Mouse (Mus musculus) lung, adult 10 weeks (tissue): ENCODE data around the gene Vmn1r93. TPM values are rescaled to one million over a fixed set of nuclear protein-coding genes. Genes with fewer than 3 reads are reported as not detected.

Source experiments
- polyA plus RNA-seq: library from polyadenylated mRNA; stranded (reverse); fragments of 350-450 nt; fragmentation: Illumina TruSeq; extraction: RNeasy Lipid Tissue Mini Kit (QIAGEN cat#74804); gene quantifications from one replicate; pipeline ENCODE4 v1.2.3, GENCODE M21; 2014; ENCODE audit warnings: low read depth, low replicate concordance; ENCODE audit not compliant: insufficient read depth

Vmn1r93 gene
- polyA plus RNA-seq, result not detected

DNA sequence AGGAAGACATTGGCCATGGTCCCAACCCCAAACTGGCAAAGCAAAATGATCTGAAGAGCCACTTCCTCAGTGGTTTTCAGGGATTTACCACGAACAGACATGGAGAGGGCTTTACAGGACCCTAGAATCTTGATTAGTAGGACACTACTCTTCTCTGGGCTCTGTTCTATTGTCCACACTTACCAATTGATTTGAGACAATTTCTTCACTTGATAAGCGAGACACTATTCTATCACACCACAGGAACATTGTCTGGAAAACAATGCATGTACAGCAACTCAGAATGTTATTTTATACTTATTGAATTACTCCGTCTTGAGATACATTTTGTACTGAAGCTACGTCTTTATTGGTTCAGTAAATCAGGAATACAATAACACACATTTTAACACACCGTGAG lies at the start of gene Vmn1r93:
TSS of gene Vmn1r93 (minus strand) at position 101 of the 400 bp plus-strand sequence.

DNA sequence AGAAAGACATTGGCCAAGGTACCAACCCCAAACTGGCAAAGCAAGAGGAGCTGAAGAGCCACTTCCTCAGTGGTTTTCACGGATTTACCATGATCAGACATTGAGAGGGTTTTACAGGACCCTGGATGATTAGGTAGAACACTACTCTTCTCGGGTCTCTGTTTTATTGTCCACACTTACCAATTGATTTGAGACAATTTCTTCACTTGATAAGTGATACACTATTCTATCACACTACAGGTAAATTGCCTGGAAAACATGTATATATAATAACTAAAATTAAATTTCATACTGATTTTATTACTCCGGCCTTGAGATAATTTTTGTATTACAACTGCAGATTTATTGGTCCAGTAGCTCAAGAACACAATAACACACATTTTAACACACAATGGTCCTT lies 29.4 kb upstream of the Vmn1r93 start, which contains the start of gene Vmn1r94:
TSS of gene Vmn1r94 (minus strand) at position 101 of the 400 bp plus-strand sequence.

DNA sequence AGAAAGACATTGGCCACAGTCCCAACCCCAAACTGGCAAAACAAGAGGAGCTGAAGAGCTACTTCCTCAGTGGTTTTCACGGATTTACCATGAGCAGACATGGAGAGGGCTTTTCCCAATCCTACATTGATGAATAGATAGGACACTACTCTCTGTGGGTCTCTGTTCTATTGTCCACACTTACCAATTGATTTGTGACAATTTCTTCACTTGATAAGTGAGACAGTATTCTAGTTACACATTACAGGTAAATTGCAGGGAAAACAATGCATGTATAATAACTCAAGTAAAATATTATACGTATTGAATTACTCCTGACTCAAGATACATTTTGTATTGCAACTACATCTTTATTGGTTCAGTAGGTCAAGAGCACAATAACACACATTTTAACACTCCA lies 16.4 kb downstream of the Vmn1r93 start, which contains the start of gene Gm16442:
TSS of gene Gm16442 (minus strand) at position 101 of the 400 bp plus-strand sequence.

DNA sequence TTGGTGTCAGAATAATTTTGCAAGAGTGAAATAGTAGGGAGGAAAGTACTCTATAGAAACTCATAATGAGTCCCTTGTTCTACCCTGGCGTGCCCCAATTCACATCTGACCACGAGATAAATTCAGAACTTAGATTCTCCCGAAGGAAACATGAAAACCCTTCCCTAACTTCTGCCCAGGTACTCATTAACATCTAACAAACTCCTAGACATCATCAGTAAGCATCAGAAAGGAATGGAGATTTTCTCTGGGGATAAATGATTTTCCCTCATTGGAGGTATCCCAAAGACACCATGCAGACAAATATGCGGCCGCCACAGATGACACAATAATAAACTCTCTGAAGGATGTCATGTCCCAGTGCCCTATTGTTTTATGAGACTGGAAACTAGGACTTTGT lies 39.5 kb downstream of the Vmn1r93 start, which contains the start of gene Vmn1r91:
TSS of gene Vmn1r91 (plus strand) at position 301 of the 400 bp plus-strand sequence.

Other genes starting within 250 kb of the Vmn1r93 start
- 17.0 TPM for gene Pvr, start 217.9 kb downstream of the Vmn1r93 start, polyA plus RNA-seq
- 1.2 TPM for gene Igsf23, start 188.3 kb downstream of the Vmn1r93 start, polyA plus RNA-seq
- gene Ceacam20, start 173.7 kb downstream of the Vmn1r93 start, polyA plus RNA-seq, result not detected
- gene Nlrp9b, start 147.6 kb downstream of the Vmn1r93 start, polyA plus RNA-seq, result not detected
- gene Vmn1r91, start 39.4 kb downstream of the Vmn1r93 start, polyA plus RNA-seq, result not detected
- not detected for gene Gm16442, start 16.5 kb downstream of the Vmn1r93 start, polyA plus RNA-seq
- gene Vmn1r94, start 29.3 kb upstream of the Vmn1r93 start, polyA plus RNA-seq, result not detected
- not detected for gene Vmn1r95, start 54.6 kb upstream of the Vmn1r93 start, polyA plus RNA-seq
- not detected for gene Gm6164, start 66.5 kb upstream of the Vmn1r93 start, polyA plus RNA-seq
- gene Gm4498, start 94.7 kb upstream of the Vmn1r93 start, polyA plus RNA-seq, result not detected
- gene Gm5890, start 123.7 kb upstream of the Vmn1r93 start, polyA plus RNA-seq, result not detected
- gene Gm4133, start 195.0 kb upstream of the Vmn1r93 start, polyA plus RNA-seq, result not detected
- gene Gm5728, start 236.3 kb upstream of the Vmn1r93 start, polyA plus RNA-seq, result not detected